Mouse (Mus musculus) liver, embryonic 14.5 days (tissue): ENCODE data around the gene Cyren.

ENCODE experiments used
- CTCF ChIP-seq: IDR thresholded peaks from 2 replicates; pipeline ENCODE4 v1.5.1; 2016; ENCODE audit warnings: antibody characterized with exemption, low read depth, control low read depth
- EP300 ChIP-seq: IDR thresholded peaks from 2 replicates; pipeline ENCODE4 v1.6.1; 2016; ENCODE audit warnings: antibody characterized with exemption, low read depth

- peak; percentile 70 for TF ChIP-seq CTCF
- TF ChIP-seq EP300, result no peak
These were observed at the start of gene Cyren for GRCm38 (mm10) chr6:34877509-34878321.
